Mouse (Mus musculus): ENCODE measurements around the gene Stmn1.
A peak's percentile ranks its signal among the peaks of the same experiment; 100 is the strongest.
"Not testable (repeated sequence)": the region's sequence is repeated elsewhere in the genome, so short reads cannot be mapped to it uniquely, and the experiment has no call there.

Gene Stmn1

DNA sequence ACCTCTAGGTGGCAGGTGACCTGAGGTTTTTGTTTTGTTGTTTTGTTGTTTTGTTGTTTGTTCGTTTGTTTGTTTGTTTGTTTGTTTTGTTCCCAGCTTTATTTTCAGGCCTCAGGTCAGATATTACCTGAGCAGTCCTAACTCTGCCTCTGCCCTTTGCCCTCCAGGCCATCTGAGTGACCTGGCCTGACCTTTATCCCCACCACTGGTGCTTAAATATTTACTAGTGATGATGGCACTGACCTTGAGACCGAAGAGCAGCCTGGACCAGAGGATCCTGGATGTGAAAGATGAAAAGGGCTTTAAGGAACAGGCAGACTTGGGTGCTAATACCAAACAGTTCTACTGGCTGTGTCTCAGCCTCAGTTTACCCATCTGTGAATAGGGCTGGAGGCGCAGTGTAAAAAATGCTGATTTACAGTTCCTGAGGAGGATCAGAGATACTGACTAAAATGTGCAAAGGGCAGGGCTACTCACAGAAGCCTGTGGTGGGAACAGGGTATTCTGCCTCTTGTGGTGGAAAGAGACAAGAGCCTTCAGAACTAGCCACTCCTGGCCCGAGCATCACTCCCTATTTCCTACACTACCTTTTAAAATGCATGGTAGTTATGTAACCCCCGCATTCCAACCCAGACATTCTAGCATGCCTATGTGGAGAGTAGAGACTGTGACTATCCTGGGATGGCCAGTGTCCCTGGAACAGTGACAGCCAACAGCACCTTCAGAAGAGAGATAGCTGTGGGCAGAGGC, 17.2 kb downstream of the Stmn1 start:
- no peak for DNase-seq (ENCODE audit: extremely low read depth, low read depth)

DNA sequence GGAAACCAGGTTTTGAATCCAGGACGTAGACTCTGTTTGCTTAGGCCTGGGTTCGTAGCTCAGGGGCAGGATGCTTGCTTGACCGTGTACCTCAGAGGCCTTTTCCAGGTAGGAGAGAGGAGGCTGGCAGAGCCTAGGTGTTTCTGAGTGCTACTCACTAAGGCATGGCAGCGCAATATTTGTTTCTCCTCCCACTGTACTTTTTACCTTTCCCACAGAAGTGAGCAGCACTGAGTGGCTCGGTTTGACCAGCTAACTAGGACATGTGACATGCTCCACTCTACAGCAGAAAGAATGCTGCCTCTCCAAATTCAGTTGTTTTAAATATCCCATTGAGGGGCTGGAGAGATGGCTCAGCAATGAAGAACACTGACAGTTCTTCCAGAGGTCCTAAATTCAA, 20.1 kb downstream of the Stmn1 start:
- no peak for DNase-seq (ENCODE audit: extremely low read depth, low read depth)

DNA sequence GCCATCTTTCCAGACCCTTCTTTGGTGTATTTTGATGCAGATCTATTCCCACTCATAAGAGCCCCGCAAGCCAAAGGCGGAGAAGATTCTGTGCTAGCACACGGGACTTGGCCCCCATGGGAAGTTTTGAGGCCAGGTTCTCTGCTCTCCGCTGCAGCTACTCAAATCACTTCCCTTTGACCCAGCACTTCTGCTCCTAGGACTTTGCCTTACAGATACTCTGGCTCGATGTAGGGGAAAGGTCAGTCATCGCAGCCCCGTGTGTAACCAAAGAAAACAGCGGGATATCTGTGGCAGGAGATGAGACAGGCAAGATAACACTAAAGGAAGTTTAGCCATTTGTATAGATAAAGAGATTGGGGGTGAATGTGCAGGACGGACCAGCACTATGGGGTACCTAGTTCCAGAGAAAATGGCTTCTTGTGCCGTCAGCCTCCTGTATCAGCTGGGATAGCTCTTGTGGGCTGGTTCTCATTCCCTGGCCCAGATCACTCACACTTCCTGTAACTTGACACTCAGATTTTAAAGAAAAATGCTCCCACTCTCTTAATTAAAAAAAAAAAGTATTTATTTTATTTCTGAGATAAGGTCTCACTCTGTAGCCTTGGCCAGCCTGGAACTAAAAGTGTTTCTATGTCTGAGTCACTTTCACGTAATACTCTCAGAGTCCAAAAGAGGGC, 22.0 kb downstream of the Stmn1 start:
- DNase-seq (ENCODE audit: extremely low read depth, low read depth), result no peak

DNA sequence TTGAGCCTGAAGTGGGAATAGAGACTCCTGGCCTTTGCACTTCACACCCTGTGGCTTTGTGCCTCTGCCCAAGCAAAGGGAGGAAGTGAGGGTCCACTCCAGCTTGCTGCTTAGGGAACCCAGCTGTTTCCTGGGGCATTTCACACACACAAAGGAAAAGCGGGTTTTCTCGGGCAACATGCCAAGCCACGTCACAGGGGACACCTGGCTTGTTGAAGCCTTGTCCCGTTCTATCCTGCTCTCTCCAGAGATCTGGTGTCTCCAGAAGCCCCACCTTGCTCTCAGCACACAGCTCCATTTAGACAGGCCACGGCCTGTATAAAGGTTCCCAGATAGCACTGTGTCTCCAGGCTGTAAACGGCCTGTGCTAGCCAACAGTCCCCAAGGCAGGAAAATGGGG, 23.6 kb downstream of the Stmn1 start:
- no peak for DNase-seq (ENCODE audit: extremely low read depth, low read depth)

DNA sequence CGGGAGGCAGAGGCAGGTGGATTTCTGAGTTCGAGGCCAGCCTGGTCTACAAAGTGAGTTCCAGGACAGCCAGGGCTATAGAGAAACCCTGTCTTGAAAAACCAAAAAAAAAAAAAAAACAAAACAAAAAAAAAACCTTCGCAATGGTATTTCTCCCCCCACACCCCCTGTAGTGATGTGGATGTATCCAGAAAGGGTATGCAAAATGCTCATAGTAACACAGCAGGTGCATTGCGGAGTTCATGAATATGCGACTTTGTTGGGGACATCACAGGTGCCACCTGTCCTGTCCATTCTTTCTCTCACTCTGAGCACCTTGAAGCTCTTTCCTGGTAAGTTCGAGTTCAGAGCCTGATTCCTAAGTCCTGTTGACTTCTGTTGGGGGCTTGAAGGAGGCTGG, 26.0 kb downstream of the Stmn1 start:
- not testable (repeated sequence) for DNase-seq (ENCODE audit: extremely low read depth, low read depth)

DNA sequence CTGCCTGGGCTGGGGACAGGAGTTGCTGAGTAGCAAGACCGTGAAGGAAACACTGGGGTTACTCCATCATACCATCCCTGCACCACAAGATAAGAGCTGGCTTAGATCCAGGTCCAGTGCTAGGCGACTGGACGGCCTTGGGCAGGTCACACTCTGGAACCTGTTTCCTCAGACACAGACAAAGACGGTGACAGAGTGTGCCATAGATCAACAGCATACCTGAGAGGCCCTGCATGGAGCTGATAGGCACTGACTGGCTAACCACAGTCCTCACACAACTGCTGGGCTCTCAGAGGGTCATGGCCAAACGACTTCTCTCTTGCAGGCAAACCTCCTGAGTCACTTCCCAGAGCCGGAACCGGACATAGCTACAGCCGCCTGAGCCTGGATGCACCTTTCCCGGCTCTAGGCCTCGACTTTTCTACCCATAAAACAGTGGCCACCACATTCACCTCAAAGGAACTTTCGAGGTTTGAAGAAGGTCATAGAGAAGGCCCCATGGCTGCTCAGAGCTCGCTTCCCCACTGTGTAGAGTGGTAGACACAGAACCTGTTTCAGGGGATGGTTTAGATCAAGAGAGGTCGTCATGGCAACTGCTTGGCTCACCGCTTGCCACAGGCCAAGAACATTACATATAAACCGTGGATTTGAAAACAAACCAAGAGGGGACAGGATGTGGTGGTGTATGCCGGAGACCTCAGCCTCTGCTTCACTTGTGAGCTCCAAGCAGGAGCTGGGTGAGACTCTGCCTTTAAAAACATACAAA, 26.8 kb downstream of the Stmn1 start:
- peak; percentile 62 for DNase-seq (ENCODE audit: extremely low read depth, low read depth)

DNA sequence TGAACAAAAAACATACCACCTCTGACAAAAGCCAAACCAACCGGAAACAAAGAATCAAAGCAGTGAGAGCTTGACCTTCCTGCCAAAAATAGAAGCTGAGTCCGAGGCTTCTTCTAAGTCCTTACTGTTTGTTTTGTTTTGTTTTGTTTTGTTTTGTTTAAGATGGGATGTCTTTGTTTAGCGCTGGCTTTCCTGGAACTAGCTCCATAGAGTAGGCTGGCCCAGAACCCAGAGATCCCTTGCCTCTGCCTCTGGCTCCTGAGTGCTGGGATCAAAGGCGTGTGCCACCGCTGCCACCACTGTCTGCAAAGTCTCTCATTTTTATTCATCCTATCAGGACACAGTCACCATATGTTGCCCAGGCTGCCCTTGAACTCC, 27.4 kb downstream of the Stmn1 start:
- DNase-seq (ENCODE audit: extremely low read depth, low read depth), result no peak

DNA sequence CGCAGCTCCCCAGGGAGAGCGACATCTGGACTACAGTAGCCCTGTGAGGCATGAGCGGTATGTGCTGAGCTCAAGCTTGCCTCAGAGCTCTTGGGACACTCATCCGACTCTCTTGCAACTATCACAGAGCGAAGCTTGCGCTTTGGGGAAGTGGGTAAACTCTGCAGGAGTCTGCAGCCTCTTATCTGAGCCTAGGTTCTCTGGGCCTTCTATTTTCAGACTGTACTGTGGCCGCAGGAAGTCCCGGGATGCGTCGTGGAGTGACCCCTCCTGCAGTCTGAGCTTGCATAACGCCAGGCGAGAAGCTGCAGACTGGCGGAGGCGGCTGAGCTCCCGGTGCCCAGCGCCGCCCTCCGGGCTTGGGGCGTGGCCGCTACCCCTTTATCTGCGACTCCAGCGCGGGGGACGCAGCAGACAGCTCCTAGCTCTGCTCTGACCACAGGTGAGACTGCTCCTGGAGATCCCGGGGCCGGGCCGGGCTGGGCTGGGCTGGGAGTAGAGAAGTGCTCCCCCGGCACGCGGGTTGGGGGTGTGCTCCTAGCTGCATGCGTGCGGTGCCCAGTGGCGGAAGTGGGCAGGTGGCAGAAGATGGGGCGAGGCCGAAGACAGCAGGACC, 28.6 kb downstream of the Stmn1 start, which contains the start of gene Paqr7:
Paqr7 (plus strand) TSS at position 103 of the 616 bp plus-strand sequence.
- peak; percentile 78 for DNase-seq (ENCODE audit: extremely low read depth, low read depth)

DNA sequence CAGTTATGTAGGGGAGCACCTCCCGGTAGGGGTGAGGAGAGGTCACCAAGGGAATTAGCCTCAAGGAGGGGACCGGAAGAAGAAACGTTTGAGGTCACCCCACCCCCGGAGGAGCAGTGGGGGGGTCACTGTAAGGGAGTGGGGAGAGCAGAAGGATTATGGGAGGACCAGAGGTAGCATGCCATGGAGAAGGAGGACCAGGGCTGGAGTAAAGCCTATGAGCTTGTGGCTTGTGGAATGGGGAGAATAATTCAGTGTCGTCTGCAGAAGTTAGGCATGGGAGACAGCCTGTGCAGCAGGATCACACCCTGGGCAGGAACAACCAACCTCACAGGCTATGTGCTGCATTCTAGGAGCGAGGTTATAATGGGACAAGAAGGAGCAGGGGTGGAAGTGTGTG, 29.1 kb downstream of the Stmn1 start:
- no peak for DNase-seq (ENCODE audit: extremely low read depth, low read depth)

DNA sequence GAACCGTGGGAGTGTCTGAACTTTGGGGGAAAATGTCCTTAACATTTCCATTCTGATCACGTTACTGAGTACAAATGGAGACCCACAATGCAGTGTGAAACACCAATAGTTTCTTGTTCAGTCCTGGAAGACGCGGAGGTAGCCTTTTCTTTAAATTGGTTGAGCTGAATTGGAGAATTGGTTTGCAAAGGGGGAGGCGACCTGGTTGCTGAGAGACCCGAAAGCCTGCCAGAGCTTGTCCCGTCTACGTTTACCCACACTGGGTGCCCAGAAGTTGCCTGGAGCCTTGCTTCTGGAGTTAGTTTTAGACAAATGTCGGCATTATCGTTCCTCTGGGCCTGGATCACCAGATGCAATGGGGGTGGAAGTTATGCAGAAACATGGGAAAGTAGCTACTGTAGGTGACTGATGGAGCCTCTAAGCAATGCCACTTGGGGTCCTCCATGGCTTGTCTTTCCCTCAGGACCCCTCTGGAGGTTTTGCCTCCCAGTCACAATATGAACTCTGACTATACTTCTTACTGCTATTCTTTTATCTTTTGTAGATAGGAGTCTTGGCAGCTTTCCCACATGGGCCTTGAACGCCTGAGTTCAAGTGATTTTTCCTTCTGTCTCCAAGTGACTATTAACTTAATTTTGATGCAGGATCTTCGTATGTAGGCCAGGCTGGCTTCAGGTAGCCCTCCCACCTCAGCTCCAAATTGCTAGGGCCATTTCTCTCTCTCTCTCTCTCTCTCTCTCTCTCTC, 30.0 kb downstream of the Stmn1 start:
- peak; percentile 15 for DNase-seq (ENCODE audit: extremely low read depth, low read depth)

DNA sequence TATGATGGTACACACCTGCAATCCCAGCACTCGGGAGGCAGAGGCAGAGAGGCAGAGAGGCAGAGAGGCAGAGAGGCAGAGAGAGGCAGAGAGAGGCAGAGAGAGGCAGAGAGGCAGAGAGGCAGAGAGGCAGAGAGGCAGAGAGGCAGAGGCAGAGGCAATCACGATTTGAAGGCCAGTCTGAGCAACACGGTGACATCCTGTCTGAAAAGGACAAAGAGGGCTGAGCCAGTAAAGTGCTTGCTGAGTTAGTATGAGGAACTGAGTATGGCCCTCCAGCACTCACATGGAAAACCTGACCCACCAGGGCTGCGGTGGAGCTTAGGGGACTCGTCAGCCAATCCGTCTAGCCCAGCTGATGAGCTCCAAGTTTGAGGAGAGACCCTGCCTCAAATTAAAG, 30.9 kb downstream of the Stmn1 start:
- DNase-seq (ENCODE audit: extremely low read depth, low read depth), result not testable (repeated sequence)

DNA sequence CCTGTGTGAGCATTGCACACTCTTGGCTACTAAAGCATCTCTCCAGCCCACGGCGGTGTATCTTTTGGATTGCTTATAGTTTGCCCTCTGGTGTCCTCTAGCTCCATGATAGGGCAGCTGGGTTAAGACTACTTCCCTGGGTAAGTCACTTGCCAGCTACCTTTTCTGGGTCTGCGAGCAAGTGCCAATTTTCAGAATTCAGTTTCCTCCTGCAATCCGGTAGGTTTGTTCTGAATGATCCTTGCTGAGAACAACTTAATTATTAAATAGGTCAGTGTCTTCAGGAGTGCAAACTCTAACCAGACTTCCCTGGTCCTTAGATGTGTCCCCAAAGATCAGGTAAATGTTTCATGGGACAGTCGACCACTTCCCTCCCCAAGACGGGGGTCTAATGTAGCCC, 33.0 kb downstream of the Stmn1 start:
- DNase-seq (ENCODE audit: extremely low read depth, low read depth), result no peak

DNA sequence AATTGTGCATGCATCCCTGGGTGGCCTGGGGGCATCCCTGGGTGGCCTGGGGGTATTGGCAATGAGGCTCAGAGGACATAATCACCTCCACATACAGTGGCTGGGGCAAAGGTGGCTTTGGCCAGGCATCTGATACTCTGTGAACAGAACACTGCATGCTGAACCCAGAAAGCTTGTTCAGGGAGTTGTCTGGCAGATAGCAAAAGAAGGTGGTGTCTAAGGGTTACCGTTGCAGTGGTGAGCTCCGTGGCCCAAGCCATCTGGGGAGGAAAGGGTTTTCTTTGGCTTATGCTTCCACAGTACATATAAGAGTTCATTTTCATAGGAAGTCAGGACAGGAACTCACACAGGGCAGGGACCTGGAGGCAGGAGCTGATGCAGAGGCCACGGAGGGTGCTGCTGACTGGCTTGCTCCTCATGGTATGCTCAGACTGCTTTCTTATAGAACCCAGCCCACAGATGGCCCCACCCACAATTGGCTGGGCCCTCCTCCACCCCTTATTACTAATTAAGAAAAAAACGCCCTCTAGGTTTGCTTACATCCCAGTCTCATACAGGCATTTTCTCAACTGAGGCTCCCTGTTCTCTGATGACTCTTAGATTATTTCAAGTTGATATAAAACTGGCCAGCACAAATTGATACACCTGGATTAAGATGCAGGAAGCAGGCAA, 35.7 kb downstream of the Stmn1 start:
- DNase-seq (ENCODE audit: extremely low read depth, low read depth), result no peak

DNA sequence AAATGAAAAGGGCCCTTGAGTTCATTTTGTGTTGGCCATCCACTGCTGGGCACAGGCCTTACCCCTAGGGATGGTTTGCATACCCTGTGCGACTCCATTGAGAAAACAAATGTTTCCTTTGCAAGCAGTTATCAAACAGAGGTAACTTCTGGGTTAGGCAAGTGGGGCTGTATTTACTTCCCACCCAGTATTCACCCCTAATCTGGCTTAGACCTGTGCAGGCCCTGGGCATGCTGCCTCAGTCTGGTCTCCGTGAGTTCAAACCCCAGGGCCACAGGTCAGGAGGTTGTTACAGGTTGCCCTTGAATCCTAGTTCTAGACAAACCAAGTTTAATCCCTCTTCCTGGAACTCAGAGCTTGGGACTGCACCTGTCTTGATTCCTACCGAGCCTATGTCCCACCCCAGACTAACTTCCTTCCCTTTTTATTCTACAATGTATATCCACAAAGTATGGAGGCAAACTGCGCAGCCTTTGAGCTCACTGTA, 37.2 kb downstream of the Stmn1 start:
- DNase-seq (ENCODE audit: extremely low read depth, low read depth), result no peak

DNA sequence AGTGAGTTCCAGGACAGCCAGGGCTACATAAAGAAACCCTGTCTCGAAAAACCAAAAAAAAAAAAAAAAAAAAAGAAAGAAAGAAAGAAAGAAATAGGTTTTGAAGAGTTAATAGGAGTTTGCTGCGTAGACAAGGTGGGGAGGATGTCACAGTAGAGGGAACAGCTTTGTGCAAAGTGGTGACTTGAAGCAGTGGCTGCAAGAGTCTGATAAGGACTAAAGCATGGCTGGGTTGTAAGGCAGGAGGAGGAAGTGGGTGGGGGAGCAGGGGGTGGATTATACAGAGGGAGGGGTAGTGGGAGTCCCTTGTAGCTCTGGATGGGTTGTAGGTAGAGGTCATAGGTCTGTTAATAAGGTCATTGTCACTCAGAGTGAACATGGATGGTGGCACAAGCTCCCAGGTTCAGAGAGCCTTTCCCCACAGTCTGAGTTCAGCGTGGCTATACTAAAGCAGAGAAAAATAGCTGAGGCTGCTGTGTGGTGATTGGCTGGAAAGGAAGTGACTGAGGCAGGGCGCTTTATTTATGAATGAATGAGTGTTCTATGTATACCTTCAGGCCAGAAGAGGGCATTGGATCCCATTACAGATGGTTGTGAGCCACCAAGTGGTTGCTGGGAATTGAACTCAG, 38.0 kb downstream of the Stmn1 start:
- DNase-seq (ENCODE audit: extremely low read depth, low read depth), result peak; percentile 96

DNA sequence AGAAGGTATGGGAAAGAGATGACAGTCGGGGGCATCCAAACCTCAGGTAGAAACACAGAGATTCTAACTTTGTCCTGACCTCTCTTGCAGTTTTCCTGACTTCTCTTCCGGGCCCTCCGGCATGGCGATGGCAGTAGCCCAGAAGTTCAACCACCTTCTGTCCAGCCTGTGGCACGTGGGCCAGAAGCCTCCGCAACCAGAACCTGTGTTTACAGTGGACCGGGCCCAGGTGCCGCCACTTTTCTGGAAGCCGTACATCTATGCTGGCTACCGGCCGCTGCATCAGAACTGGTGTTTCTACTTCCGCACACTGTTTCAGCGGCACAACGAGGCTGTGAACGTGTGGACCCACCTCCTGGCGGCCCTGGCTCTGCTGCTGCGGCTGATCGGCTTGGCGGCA, 38.6 kb downstream of the Stmn1 start:
- DNase-seq (ENCODE audit: extremely low read depth, low read depth), result no peak

DNA sequence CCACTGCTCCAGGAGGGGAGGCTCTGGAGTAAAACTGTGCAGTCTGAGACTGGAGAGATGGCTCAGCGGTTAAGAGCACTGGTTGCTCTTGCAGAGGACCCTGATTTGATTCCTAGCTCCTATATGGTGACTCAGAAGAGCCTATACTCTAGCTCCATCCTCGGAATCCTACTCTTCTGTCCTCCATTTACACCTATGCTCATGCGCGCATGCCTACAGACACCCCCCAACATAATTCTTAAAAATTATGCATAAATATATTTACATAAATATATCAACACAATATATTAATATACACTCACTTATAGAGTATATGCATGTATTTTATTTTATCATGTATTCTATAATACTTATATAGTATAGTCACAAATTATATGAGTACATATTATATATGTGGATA, 42.3 kb downstream of the Stmn1 start:
- no peak for DNase-seq (ENCODE audit: extremely low read depth, low read depth)

DNA sequence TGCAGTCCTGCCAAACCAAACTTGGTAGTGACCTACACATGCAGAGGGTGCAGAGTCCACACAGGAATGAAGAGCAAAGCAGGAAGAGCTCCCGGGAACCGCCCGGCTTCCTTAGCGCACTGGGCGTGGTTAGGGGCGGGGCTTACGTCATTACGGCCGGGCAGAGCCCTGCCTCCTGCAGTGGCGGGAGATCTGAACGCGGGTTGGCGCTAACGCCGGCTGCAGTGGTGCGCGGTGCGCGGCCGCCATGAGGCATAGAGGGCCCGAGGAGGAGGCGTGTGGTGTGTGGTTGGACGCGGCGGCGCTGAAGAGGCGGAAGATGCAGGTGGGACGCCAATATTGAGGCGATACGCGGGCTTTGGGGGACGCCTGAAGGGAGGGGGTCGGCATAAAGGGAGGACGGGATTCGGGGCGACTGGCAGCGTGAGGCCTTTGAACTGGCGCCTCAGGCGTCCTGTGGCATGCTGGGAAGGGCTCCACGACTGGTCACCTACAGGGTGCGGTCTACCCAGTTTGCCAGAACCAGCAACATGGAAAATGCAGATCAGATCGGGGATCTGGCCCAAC, 42.8 kb downstream of the Stmn1 start, which contains the start of gene Aunip:
Aunip (plus strand) TSS at position 155 of the 567 bp plus-strand sequence.
- no peak for DNase-seq (ENCODE audit: extremely low read depth, low read depth)

DNA sequence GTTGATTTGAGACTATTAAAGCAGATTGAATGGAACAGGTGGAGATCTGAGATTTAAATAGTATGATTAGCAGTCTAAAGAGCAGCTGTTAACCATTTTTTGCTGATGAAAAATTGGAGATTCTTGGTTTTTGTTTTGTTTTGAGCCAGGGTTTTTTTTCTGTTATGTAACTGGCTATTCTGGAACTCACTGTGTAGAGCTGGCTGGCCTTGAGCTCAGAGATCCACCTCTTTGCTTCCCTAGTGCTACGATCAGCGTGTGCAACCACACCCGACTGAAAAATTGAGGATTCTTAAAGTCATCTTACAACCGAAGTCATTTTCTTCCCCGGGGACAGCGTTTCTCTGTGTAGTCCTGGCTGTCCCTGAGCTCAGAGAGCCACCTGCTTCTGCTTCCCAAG, 43.6 kb downstream of the Stmn1 start:
- no peak for DNase-seq (ENCODE audit: extremely low read depth, low read depth)

DNA sequence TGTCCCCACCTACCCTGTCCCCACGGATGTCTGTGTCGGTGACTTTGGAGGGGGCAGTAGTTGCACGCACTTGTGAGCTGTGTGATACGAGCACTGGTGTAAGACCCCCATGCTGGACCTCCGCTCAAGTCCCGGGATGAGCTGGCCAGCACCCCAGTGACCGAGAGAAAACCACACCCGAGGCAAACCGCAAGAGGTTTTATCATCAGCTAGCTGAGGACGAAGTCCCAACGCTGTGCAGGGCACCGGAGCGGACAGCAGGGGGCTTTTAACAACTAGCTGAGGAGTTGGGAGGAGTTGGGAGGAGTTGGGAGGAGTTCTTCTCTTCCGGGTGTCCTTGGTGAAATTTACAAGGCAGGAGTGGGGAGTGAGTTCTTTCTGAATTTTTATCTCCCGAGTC, 44.7 kb downstream of the Stmn1 start:
- no peak for DNase-seq (ENCODE audit: extremely low read depth, low read depth)
